Mouse (Mus musculus): ENCODE data around the gene Sowahb. TPM values are rescaled to one million over a fixed set of nuclear protein-coding genes. Genes with fewer than 3 reads are reported as not detected.

Gene Sowahb
- total RNA-seq, 2 experiments from 2014 or later: 0.85 to 0.90 TPM

DNA sequence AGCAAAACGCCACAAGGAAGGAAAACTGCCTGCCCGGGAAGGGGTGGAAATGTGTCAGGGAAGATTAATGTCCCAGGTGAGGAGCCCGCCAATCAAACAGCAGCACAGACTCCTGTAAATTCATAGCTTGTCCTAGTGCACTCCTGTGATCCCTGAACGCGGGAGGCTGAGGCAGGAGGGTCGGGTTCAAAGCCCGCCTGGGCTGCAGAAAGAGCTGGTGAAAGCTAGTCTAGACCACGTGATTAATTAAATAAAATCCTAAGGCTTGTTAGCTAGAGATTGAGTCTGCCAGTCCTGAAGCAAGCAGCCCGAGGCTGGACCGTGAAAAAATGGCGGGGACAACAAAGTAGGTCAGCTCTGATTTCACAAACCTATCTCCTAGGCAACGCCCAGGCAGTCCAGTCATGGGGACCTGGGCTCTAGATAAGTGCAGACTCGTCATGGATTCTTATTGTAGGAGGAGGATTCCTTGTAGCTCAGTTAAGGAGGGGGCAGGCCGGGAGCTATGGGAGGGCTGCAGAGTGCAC is 38.9 kb downstream of the Sowahb start:
- no peak for DNase-seq (ENCODE audit: low spot score in 2 of 2)

DNA sequence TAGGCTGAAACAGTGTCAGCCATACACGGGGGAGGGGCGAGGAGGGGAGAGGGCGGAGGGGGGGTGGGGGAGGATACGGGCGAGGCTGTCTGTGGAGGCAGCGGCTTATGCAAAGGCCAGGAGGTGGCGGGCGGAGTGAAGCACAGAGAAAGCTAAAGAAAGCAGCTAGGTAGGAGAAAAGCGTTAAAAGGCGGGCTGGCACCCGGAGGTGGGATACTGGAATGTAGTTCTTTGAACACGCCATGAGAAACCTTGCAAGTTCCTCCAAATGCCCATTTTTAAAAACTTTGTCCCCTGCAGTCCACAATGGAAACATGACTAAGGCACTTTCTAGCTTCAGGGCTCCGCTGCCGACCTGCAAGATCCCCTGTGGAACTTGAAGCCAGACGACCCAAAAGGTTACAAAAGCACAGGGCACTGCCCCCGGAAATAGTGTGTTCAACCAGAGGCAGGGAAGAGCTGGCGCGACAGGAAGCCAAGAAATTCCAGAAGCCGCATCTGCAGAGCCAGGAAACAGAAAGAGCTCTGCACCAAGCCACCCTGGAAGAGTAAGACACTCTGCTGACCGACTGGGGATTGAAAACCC is 39.5 kb downstream of the Sowahb start:
- no peak for DNase-seq (ENCODE audit: low spot score in 2 of 2)

DNA sequence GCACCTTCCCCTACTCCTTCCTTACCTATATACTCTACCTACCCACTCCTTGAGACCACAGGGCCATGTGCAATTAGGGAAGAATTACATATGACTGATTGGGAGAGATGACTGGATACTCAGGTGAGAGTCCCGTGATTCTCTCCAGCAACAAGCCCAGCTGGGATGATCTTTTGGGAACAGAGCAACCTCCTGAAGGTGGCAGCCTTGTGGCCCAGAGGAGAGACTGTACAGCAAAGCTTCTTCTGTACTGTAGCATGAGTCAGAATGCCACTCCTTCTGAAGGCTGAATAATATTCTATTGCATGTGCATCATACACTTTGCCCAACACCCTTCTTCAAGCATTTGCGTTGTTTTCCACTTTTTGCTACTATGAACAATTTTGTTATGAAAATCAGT is 42.2 kb downstream of the Sowahb start:
- no peak for DNase-seq (ENCODE audit: low spot score in 2 of 2)

- no peak for DNase-seq (ENCODE audit: low spot score in 2 of 2)
These were observed 43.8 kb downstream of the Sowahb start for GRCm38 (mm10) chr5:93000774-93001757.

GRCm38 (mm10) chr5:93000060-93000459 is 44.8 kb downstream of the Sowahb start:
- no peak for DNase-seq (ENCODE audit: low spot score in 2 of 2)

DNA sequence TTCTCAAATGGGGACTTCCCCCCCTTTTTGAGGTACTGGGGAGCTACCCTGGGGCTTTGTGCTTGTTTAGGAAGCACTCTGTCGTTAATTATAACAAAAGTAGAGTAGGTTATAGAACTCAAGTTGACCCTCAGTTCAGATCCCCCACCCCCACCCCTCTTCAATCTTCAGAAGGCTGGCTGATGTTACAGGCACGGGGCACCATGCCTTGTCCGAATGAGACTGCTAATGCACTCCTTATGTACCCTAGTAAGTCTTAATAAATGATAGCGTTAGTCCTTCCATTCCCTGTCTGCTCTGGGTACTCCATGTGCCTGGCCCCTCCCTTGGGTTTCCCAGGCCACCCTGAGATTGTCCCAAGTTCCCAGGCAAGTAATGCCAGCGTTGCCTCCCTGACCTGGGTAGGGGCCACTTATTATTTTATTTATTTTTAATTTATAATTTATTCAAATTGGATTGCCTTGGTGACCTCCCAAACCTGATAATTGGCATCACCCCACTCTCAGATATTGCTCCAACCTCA is 46.3 kb downstream of the Sowahb start:
- DNase-seq (ENCODE audit: low spot score in 2 of 2): no peak

DNA sequence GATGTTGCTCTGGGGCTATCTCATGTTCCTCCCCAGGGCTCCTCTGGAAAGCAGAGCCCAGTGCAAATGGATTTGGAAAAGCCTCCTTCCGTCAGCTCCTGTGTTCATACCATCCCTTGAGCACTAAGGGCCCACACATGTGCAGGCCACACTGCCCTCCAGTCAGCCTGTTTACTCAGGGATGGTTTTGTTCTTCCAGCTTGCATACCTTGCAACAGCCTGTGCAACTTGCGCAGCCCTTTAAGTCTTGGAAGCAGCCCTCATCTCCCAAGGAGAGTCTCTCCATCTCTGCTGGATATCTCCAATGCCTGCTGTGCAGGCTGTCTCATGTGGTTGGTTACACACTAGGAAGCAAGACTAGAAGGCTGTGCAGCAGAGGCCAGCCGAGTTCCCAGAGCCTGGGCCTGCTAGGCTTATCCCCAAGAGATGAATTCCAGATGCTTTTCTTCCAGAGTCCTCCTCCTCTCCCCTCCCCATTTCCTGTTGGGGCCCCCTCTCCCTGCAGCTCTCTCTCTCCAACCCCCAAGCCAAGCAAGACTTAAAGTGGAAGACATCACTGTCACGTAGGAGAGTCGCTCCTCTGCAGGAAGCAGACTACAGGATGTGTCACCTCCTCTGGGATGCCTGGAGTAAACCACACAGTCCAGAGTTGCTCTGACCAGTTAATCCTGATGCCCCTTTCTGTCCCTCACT is 47.2 kb downstream of the Sowahb start:
- DNase-seq (ENCODE audit: low spot score in 2 of 2): no peak

DNA sequence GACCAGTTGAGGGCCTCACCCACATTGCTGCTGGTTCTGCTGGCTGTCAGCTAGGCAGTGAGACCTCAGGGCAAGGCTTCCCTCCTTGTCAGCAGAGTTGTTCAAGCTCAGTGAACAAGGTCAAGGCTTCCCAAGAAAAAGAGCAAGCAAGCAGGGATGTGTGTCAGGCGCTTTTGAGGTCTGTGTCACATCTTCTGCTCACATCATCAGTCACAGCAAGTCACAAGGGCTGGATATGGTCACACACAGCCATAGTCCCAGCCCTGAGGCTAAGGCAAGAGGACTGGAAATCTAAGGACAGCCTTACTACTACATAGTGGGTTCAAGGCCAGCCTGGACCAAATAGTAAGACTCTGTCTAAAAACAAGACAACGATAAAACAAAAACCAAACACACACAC is 50.0 kb downstream of the Sowahb start:
- DNase-seq (ENCODE audit: low spot score in 2 of 2): no peak

GRCm38 (mm10) chr5:92994309-92994708 is 50.5 kb downstream of the Sowahb start:
- no peak for DNase-seq (ENCODE audit: low spot score in 2 of 2)

DNA sequence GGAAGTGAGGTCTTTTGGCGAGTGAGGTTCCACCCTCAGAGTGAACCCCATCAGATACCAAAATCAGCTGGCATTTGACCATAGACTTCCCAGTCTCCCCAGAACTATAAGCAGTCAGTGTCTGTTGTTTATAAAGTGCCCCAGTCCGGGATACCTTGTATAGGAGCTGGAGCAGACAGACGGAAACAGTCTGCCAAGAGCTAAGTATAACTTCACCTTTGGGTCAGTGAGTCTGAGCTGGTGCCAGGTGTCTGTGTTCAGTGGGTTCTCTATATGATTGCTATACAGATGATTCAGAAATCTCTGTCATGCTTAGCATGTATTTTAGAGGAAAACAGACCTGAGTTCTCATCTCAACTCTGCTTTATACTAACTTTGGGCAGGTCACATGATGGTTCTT is 52.7 kb downstream of the Sowahb start:
- DNase-seq (ENCODE audit: low spot score in 2 of 2): no peak

Other genes with a start within 250 kb of the Sowahb start
- 100 to 1,000 TPM; 114 to 144 TPM for gene Sept11, start 48.4 kb upstream of the Sowahb start, total RNA-seq (2021)
- 100 to 1,000 TPM; 203 to 219 TPM for gene Ccni, start 161.5 kb upstream of the Sowahb start, total RNA-seq (2021)
- gene 2010109A12Rik, start 161.5 kb upstream of the Sowahb start, total RNA-seq (2021): 1 to 10 TPM; 1.6 to 2.0 TPM
- gene Ccng2, start 222.2 kb upstream of the Sowahb start, total RNA-seq (2021): 10 to 100 TPM; 38.9 to 40.1 TPM